Mouse (Mus musculus) embryonic fibroblast, embryonic 13.5 days (primary cell): ENCODE results near the gene Pgm5.

Source experiments
- CTCF ChIP-seq: IDR thresholded peaks from 2 replicates; pipeline ENCODE4 v1.5.1; 2011; ENCODE audit warnings: mild to moderate bottlenecking, control low read depth, low read length, moderate library complexity, borderline replicate concordance; ENCODE audit not compliant: insufficient read depth
- POLR2A ChIP-seq: IDR thresholded peaks from 2 replicates; pipeline ENCODE4 v1.6.1; 2011; ENCODE audit warnings: low read depth, mild to moderate bottlenecking, control low read depth, low read length, moderate library complexity

- TF ChIP-seq CTCF (no peak), POLR2A (no peak)
Observed at GRCm38 (mm10) chr19:24797606-24798005, 64.0 kb downstream of the Pgm5 start.
